Mouse (Mus musculus) frontal cortex, adult (tissue): ENCODE results near the gene Dlgap1.
"Not testable (repeated sequence)": the region's sequence is repeated elsewhere in the genome, so short reads cannot be mapped to it uniquely, and the experiment has no call there.

Experiments
- ATAC-seq: cut with Nextera tagmentation; 2 replicates; pipeline ENCODE4 v1.9.2; 2017; ENCODE audit warnings: mild to moderate bottlenecking, moderate library complexity, mixed read lengths; ENCODE audit not compliant: low TSS enrichment

The Dlgap1 gene

GRCm38 (mm10) chr17:70836820-70837219, 867.9 kb downstream of the Dlgap1 start:
- ATAC-seq, result no peak

DNA sequence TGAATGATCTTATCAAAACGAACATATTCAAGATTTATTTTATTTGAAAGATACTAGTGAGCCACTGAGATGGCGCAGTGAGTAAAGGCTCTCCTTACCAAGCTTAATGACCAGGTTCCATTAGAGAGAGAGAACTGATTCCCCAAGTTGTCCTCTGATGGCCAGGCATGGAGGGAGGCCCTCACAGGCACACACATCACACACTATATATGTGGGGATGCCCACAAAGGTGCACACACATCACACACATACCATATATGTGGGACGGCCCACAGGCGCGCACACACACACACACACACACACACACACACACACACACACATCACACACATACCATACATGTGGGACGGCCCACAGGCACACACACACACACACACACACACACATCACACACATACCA, 868.6 kb downstream of the Dlgap1 start:
- not testable (repeated sequence) for ATAC-seq

- no peak for ATAC-seq
Measured at GRCm38 (mm10) chr17:70838031-70838430, 869.2 kb downstream of the Dlgap1 start.

GRCm38 (mm10) chr17:70838533-70838932, 869.7 kb downstream of the Dlgap1 start:
- ATAC-seq, result no peak

DNA sequence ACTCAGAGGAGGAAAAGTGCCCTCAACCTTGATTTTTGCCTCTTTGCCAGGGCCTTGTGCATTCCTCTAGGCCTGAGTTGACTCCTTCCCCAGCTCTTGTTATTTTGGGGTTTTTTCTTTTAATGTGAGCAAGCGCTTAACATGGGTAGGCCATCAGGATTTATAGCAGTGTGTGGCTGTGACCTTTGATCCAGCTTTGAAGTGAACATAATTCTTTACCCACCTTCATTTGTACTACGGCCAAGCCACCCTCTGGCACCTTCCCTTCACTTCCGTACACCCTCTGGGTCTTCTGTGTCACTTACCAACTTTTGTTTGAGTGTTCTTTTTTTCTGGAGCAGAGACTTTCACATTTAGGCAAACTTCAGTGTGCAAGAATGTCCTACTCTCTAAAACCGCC, 874.4 kb downstream of the Dlgap1 start:
- no peak for ATAC-seq

DNA sequence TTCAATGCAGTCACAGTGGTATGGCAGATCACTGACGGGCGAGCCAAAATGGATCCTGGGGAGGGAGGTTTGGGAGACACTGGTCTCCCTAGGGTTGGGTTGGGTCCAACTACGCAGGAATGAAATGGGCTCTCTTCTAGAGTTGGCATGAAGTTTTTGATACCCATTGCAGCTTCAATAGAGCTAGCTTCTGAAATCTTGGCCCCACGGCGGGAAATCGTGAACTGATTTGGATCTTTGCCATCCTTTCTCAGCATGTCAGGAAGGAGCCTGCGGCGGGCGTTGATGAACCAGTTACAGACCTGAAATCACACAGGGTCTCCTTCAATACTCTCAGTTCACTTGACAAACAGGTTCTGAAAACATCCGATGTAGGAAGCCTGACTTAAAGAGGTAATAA, 876.1 kb downstream of the Dlgap1 start:
- no peak for ATAC-seq

DNA sequence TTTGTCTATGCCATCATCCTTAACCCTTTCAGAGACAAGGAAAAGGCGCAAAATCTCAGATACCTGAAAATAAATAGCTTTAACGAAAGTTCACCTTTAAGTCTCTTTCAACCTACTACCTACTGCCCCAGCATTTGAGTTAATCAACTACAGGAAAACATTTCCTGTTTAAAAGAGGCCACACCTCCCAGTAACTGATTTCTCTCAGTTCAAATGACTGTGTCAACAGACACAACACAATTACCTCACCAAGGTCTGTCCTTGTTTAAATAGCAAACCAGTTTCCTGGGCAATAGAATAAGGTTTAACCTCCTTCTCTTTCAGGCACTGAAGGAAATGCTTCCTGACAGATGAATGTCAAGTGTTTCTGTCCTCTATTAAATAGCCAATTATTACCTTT, 876.7 kb downstream of the Dlgap1 start:
- no peak for ATAC-seq

DNA sequence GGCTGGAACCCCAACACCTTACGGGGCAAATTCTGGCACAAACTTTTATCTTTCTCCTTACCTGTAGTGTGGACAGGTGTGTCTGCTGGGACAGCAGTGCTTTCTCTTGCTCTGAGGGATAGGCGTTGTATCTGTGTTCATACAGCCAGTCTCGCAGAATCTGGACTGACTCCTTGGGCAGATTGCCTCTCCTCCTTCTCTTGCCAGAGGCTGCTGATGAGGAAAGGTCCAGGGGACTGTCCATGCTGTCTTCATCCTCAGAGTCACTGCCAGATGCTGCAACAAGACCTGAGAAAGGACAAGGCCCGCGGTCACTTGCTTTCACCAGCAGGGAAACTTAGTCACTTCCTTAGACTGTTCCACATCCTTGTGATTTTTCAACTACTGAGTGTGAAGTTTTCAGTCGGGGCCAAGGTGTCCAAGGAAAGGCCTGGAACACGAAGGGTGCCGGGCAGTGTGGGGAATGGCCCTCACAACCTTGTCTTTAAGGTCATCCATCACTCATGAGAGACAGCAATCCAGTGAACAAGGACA, 877.3 kb downstream of the Dlgap1 start:
- no peak for ATAC-seq

- ATAC-seq, result no peak
Measured at GRCm38 (mm10) chr17:70847086-70847485, 878.2 kb downstream of the Dlgap1 start.

- ATAC-seq, result no peak
Measured at GRCm38 (mm10) chr17:70847751-70848510, 879.1 kb downstream of the Dlgap1 start.

- no peak for ATAC-seq
Measured at GRCm38 (mm10) chr17:70848511-70849398, 879.9 kb downstream of the Dlgap1 start.

- ATAC-seq, result no peak
Measured at GRCm38 (mm10) chr17:70849399-70850232, 880.7 kb downstream of the Dlgap1 start.

GRCm38 (mm10) chr17:70850233-70850995, 881.5 kb downstream of the Dlgap1 start:
- no peak for ATAC-seq

DNA sequence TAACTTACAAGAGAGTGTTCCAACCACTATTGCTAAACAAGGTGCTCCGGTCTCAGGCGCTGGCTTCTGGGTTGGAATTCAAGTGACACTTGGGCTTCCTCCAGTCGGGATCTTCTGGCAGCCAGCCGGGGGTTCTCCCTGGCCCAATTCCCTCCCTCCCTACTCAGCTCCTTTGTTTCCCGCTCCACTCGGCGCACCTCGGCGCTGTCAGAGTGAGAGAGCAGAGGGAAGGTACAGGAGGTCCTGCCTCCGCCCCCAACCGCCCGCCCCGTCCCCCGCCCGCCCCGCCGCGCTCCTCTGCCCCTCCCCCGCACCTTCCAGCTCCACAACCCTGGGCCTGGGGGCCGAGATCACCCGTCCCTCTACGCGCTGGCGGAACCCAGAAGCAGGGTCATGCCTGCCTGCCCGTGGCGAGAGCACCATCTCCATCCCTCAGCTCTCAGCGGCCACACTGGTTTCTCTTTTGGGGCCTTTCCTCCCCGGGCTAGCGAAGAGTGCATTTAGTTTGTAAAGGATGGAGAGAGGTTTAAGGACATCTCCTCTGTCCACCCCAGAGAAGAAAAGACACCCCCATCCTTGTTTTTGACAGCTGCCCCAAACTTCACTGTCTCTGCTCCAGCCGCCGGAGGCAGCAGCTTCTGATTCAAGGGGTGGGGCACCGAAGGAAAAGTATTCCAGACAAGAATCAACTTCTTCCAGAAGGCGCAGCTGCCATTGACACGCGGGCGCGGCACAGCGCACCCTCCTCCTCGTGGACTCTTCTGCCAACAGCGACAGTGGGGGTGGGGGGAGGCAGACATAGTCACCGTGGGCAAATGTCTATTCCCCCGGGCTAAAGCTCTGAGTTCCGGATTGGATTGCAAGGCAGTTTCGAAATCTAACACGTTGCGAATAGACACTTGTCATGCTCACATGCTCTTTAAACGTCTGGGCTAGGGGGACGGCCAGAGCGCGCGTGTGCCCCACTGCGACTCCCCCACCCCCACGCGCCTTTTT, 882.4 kb downstream of the Dlgap1 start:
- ATAC-seq, result no peak

- no peak for ATAC-seq
Measured at GRCm38 (mm10) chr17:70852011-70852685, 883.3 kb downstream of the Dlgap1 start.

GRCm38 (mm10) chr17:70852686-70853386, 884.0 kb downstream of the Dlgap1 start:
- peak; percentile 78 for ATAC-seq

DNA sequence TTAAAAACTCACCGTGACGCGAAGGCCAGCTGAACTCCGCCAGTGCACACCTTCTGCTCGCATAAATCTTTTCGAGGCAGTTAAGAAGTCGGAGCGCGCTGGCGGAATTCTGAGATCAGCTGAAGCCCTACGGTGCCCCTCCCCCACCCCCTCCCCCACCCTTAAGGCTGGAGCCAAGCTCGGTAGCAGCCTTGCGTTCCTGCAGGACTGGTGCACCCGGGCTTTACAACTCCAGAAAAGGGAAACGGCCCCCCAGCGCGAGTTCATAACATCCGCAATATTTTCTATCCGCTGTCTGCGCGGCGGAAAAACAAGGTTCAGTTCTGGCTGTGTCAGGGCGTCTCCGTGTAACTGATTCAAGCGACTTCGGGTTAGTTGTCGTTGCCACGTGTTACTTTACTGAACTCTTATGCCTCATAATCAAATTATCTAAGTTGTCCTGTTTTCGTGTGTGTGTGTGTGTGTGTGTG, 884.6 kb downstream of the Dlgap1 start, which contains the start of gene Tgif1:
TSS of gene Tgif1 (minus strand) at position 111 of the 470 bp plus-strand sequence.
- ATAC-seq, result no peak

- no peak for ATAC-seq
Measured at GRCm38 (mm10) chr17:70854021-70854420, 885.1 kb downstream of the Dlgap1 start.
